Mouse (Mus musculus): ENCODE results near the gene Tmpo. TPM values are rescaled to one million over a fixed set of nuclear protein-coding genes. Genes with fewer than 3 reads are reported as not detected.

Tmpo gene
- total RNA-seq (2023): 142 TPM

DNA sequence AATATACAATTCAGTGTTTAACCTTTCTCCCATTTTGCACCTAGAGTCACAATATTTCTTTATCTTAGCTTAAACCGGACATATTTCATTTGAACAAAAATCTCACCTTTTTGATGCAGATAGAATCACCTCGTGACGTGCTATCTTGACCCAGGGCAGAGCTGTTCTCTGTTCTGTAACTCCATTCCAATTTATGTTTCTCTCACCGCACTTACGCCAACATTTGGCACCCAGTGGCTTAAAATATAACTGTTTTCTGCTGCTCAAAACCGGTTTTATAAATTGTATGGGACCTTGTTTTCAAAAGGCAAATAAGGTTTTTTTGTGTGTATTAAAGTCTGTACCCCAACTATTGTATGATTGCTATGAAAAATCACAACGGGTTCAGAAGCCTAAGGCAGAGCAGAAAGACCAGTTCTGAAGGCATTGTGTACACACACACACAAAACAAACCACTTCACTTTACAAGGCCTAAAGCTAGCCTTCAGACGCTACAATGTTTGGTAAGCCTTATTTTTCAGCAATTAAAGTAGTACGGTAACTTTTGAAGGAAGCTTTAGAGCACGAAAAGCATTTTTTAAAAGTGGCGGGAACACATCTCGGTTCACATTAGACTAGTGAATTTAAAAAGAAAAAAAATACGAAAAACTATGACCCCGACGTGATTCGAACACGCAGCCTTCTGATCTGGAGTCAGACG is at the start of gene Tmpo:
TSS of gene Tmpo (minus strand) at position 555 of the 700 bp plus-strand sequence.

DNA sequence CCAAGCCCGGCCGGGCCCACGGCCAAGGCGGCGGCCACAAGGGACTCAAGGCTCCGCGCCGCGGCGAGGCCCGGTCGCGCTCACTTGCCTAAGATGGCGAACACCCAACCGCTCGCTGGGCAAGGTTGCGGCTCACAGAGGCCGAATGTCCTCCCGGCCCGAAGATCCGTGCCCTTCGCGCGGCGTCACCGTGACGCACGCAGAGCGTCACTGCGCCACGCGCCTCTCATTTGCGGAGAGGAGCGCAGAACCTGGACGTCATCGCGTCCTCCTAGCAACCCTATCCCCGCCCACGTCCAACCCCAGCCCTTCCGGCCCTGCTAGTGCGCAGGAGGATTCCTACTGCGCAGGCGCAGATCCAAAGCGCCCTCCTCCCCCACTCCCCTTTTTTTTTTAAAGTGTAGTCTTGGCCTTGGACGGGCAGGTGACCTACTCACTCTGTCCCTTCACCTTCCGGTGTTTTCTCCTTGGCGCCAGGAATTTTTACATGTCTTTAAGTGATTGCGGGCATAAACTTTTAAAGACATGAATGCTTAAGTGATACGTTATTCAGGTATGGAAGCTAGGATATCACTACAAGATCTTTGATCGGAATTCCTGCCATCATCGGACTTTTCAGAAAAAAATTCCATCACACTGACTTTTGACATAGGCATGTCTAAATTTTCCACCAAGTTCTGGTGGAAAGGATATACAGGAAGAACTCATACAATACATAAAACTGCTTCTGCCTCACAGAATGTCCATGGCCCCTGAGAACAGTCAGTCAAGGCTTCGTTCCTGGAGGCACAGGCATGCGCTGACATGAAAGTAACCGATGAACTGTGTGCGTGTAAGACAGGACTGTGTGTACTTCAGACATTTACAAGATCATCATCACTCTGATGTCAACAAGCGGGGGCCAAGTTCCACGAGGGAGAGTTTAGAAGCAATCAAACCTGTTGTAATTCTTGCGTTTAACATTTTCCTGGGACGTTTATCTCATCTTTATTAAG is 57.0 kb downstream of the Tmpo start, which contains the start of gene Slc25a3:
TSS of gene Slc25a3 (minus strand) at position 232 of the 995 bp plus-strand sequence.

Other genes with a start within 250 kb of the Tmpo start
- gene Apaf1, start 98.5 kb downstream of the Tmpo start, total RNA-seq (2023): 24.5 TPM
- gene Ikbip, start 98.4 kb downstream of the Tmpo start, total RNA-seq (2023): 2.0 TPM
- gene Slc25a3, start 57.3 kb downstream of the Tmpo start, total RNA-seq (2023): 603 TPM